Mouse (Mus musculus): Measurements from ENCODE around the gene Srxn1. TPM values are rescaled to one million over a fixed set of nuclear protein-coding genes. Genes with fewer than 3 reads are reported as not detected.

The Srxn1 gene
- polyA plus RNA-seq, 1 experiment from 2014 or later = 28.4 TPM

- Histone ChIP-seq H3K4me1 (replicated peaks; ENCODE audit: control insufficient read depth, insufficient read depth) (no peaks in the 10 kb centered on the region), H3K36me3 (ENCODE audit: control insufficient read depth, insufficient read depth, low read length) (no peaks in the 10 kb centered on the region), H3K27ac (replicated peaks) (no peak overlapping the region), H3K4me2 (replicated peaks; ENCODE audit: low read depth) (peak overlapping the region; percentile 49), H3K27me3 (ENCODE audit: control insufficient read depth, insufficient read depth, low read length) (peaks cover 8% of the 10 kb centered on the region; the same call in 1 of the 2 replicates), H3K4me3 (ENCODE audit: low read depth, low read length) (peak overlapping the region; percentile 17; the same call in 1 of the 2 replicates), H3K9ac (ENCODE audit: low read length) (no peak overlapping the region), H3K9me3 (ENCODE audit: control insufficient read depth, low read length) (no peaks in the 10 kb centered on the region)
- WGBS = under 1% methylated on average over 44 of the region's 81 CpGs
- ATAC-seq (ENCODE audit: low FRiP score, low TSS enrichment) (peak; percentile 90), DNase-seq (ENCODE audit: low spot score) (peak; percentile 87)
- TF ChIP-seq EP300 (optimal IDR thresholded peaks at IDR 0.05) (no peak), CTCF (IDR thresholded peaks at IDR 0.05; ENCODE audit: low read depth) (no peak)
Observed at GRCm38 (mm10) chr2:152081641-152082448, 23.5 kb upstream of the Srxn1 start.

DNA sequence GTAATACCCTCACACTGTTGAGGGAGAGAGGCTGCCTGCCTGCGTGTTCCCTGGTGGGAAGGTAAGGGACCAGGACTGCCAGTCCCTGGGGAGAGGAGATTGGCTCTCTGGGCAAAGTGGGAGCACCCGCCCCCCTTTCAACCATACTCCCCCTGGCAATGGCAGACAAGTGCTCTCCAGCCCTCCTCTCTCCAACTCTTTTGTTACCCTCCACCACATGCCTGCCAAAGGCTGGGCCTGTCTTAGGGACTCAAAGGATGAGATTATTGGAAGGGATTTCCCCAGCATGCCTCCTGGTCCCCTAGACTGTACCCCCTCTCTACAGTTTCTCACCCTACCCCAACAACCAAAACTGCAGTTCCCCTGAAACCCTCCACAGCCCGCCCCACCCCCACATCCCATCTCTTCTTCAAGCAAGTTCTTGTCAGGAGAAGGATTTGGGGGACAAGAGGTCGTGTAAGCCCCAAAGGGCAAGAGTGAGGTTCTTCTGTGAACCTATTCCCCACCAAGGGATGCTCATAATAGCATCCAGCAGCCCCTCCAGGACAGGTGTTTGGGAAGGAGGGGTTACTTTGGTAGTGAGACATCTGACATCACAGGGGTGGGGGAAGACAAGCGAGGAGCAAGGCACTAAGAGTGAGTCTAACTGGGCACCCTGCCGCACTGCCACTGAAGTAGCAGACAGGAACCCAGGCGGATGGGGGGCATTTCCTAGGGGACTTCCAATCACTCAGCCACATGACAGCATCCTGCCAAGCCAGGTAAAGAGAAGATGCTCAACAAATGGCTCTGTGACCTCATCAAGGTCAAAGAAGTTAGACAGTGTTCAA is 22.6 kb upstream of the Srxn1 start:
- ATAC-seq (ENCODE audit: low FRiP score, low TSS enrichment) (no peak), DNase-seq (ENCODE audit: low spot score) (no peak)
- TF ChIP-seq EP300 (optimal IDR thresholded peaks at IDR 0.05) (no peak), CTCF (IDR thresholded peaks at IDR 0.05; ENCODE audit: low read depth) (no peak)
- 21% methylated on average over 6 of the region's 7 CpGs for WGBS
- H3K36me3 ChIP-seq (ENCODE audit: control insufficient read depth, insufficient read depth, low read length) = no peaks in the 10 kb centered on the region
- no peak overlapping the region; the same call in 1 of the 2 replicates for H3K4me2 ChIP-seq (replicated peaks; ENCODE audit: low read depth)
- no peak overlapping the region for H3K27ac ChIP-seq (replicated peaks)
- H3K9ac ChIP-seq (ENCODE audit: low read length) = no peak overlapping the region
- no peaks in the 10 kb centered on the region for H3K4me1 ChIP-seq (replicated peaks; ENCODE audit: control insufficient read depth, insufficient read depth)
- H3K9me3 ChIP-seq (ENCODE audit: control insufficient read depth, low read length) = no peaks in the 10 kb centered on the region
- peaks cover 8% of the 10 kb centered on the region; the same call in 1 of the 2 replicates for H3K27me3 ChIP-seq (ENCODE audit: control insufficient read depth, insufficient read depth, low read length)
- H3K4me3 ChIP-seq (ENCODE audit: low read depth, low read length) = no peak overlapping the region

GRCm38 (mm10) chr2:152083411-152083810 is 21.9 kb upstream of the Srxn1 start:
- no peak overlapping the region for H3K4me3 ChIP-seq (ENCODE audit: low read depth, low read length)
- no peak overlapping the region for H3K4me2 ChIP-seq (replicated peaks; ENCODE audit: low read depth)
- no peak for TF ChIP-seq EP300 (optimal IDR thresholded peaks at IDR 0.05)
- no peaks in the 10 kb centered on the region for H3K4me1 ChIP-seq (replicated peaks; ENCODE audit: control insufficient read depth, insufficient read depth)
- H3K27ac ChIP-seq (replicated peaks) = no peak overlapping the region
- no peaks in the 10 kb centered on the region for H3K9me3 ChIP-seq (ENCODE audit: control insufficient read depth, low read length)
- DNase-seq (ENCODE audit: low spot score) (no peak), ATAC-seq (ENCODE audit: low FRiP score, low TSS enrichment) (no peak)
- peaks cover 8% of the 10 kb centered on the region; the same call in 1 of the 2 replicates for H3K27me3 ChIP-seq (ENCODE audit: control insufficient read depth, insufficient read depth, low read length)
- no peak overlapping the region for H3K9ac ChIP-seq (ENCODE audit: low read length)
- WGBS = 64% methylated on average over 4 of the region's 4 CpGs
- H3K36me3 ChIP-seq (ENCODE audit: control insufficient read depth, insufficient read depth, low read length) = no peaks in the 10 kb centered on the region

GRCm38 (mm10) chr2:152084298-152084697 is 21.0 kb upstream of the Srxn1 start:
- Histone ChIP-seq H3K9me3 (ENCODE audit: control insufficient read depth, low read length) (no peaks in the 10 kb centered on the region), H3K4me1 (replicated peaks; ENCODE audit: control insufficient read depth, insufficient read depth) (no peaks in the 10 kb centered on the region), H3K27ac (replicated peaks) (no peak overlapping the region), H3K4me2 (replicated peaks; ENCODE audit: low read depth) (no peak overlapping the region), H3K36me3 (ENCODE audit: control insufficient read depth, insufficient read depth, low read length) (no peaks in the 10 kb centered on the region), H3K27me3 (ENCODE audit: control insufficient read depth, insufficient read depth, low read length) (peaks cover 8% of the 10 kb centered on the region; the same call in 1 of the 2 replicates), H3K4me3 (ENCODE audit: low read depth, low read length) (no peak overlapping the region), H3K9ac (ENCODE audit: low read length) (no peak overlapping the region)
- TF ChIP-seq EP300 (optimal IDR thresholded peaks at IDR 0.05) = no peak
- no peak for TF ChIP-seq CTCF (IDR thresholded peaks at IDR 0.05; ENCODE audit: low read depth)
- no peak for ATAC-seq (ENCODE audit: low FRiP score, low TSS enrichment)
- WGBS = 37% methylated on average over 6 of the region's 6 CpGs
- no peak for DNase-seq (ENCODE audit: low spot score)

GRCm38 (mm10) chr2:152085414-152085813 is 19.9 kb upstream of the Srxn1 start:
- 79% methylated on average over 6 of the region's 6 CpGs for WGBS
- Histone ChIP-seq H3K9me3 (ENCODE audit: control insufficient read depth, low read length) (no peaks in the 10 kb centered on the region), H3K4me2 (replicated peaks; ENCODE audit: low read depth) (no peak overlapping the region), H3K4me1 (replicated peaks; ENCODE audit: control insufficient read depth, insufficient read depth) (no peaks in the 10 kb centered on the region), H3K4me3 (ENCODE audit: low read depth, low read length) (no peak overlapping the region), H3K9ac (ENCODE audit: low read length) (no peak overlapping the region), H3K36me3 (ENCODE audit: control insufficient read depth, insufficient read depth, low read length) (no peaks in the 10 kb centered on the region), H3K27ac (replicated peaks) (no peak overlapping the region), H3K27me3 (ENCODE audit: control insufficient read depth, insufficient read depth, low read length) (peaks cover 8% of the 10 kb centered on the region; the same call in 1 of the 2 replicates)
- TF ChIP-seq EP300 (optimal IDR thresholded peaks at IDR 0.05) (no peak), CTCF (IDR thresholded peaks at IDR 0.05; ENCODE audit: low read depth) (no peak)
- ATAC-seq (ENCODE audit: low FRiP score, low TSS enrichment) (no peak), DNase-seq (ENCODE audit: low spot score) (no peak)
